Mouse (Mus musculus): ENCODE data around the gene D16Ertd472e. TPM values are rescaled to one million over a fixed set of nuclear protein-coding genes. Genes with fewer than 3 reads are reported as not detected.

Gene D16Ertd472e
- polyA plus RNA-seq (2015; fragmentation: Nextera tagmentation; extraction: Ambion mirVana): 5.3 and 5.7 TPM in 2 replicates

- Histone ChIP-seq H3K27me3 (replicated peaks; ENCODE audit: control insufficient read depth, insufficient read depth, low read length) (no peaks in the 10 kb centered on the region), H3K9ac (ENCODE audit: low read depth, low read length) (peak within 1 kb of the TSS; percentile 85), H3K4me3 (ENCODE audit: low read length) (peak within 1 kb of the TSS; percentile 67), H3K4me2 (ENCODE audit: low read depth, low read length) (peak within 1 kb of the TSS; percentile 73), H3K9me3 (ENCODE audit: control insufficient read depth, low read length) (no peaks in the 10 kb centered on the region), H3K36me3 (ENCODE audit: control insufficient read depth, insufficient read depth, low read length) (no peaks in the 10 kb centered on the region), H3K4me1 (ENCODE audit: control insufficient read depth, insufficient read depth, low read length) (peaks cover 11% of the 10 kb centered on the region), H3K27ac (ENCODE audit: low read length) (peak within 1 kb of the TSS; percentile 85)
- ATAC-seq: peak; percentile 99
- under 1% methylated on average over 68 of the region's 70 CpGs for WGBS
Observed at GRCm38 (mm10) chr16:78576478-78577084, at the start of gene D16Ertd472e. TSS of gene D16Ertd472e (minus strand) at chr16:78576708.

GRCm38 (mm10) chr16:78622755-78623154 is 46.2 kb upstream of the D16Ertd472e start:
- H3K4me3 ChIP-seq (ENCODE audit: low read length): no peak overlapping the region
- H3K36me3 ChIP-seq (ENCODE audit: control insufficient read depth, insufficient read depth, low read length): no peaks in the 10 kb centered on the region
- H3K9me3 ChIP-seq (ENCODE audit: control insufficient read depth, low read length): no peaks in the 10 kb centered on the region
- no peak overlapping the region for H3K27ac ChIP-seq (ENCODE audit: low read length)
- ATAC-seq: no peak
- no peaks in the 10 kb centered on the region for H3K27me3 ChIP-seq (replicated peaks; ENCODE audit: control insufficient read depth, insufficient read depth, low read length)
- H3K4me1 ChIP-seq (ENCODE audit: control insufficient read depth, insufficient read depth, low read length): no peaks in the 10 kb centered on the region
- 32% methylated on average over 5 of the region's 5 CpGs for WGBS
- no peak overlapping the region for H3K4me2 ChIP-seq (ENCODE audit: low read depth, low read length)
- no peak overlapping the region for H3K9ac ChIP-seq (ENCODE audit: low read depth, low read length)

GRCm38 (mm10) chr16:78619386-78619785 is 42.9 kb upstream of the D16Ertd472e start:
- peak; percentile 91 for ATAC-seq
- Histone ChIP-seq H3K27me3 (replicated peaks; ENCODE audit: control insufficient read depth, insufficient read depth, low read length) (no peaks in the 10 kb centered on the region), H3K9me3 (ENCODE audit: control insufficient read depth, low read length) (no peaks in the 10 kb centered on the region), H3K4me2 (ENCODE audit: low read depth, low read length) (no peak overlapping the region), H3K4me1 (ENCODE audit: control insufficient read depth, insufficient read depth, low read length) (no peaks in the 10 kb centered on the region), H3K27ac (ENCODE audit: low read length) (no peak overlapping the region), H3K9ac (ENCODE audit: low read depth, low read length) (no peak overlapping the region), H3K36me3 (ENCODE audit: control insufficient read depth, insufficient read depth, low read length) (no peaks in the 10 kb centered on the region), H3K4me3 (ENCODE audit: low read length) (no peak overlapping the region)
- WGBS: 61% methylated on average over 5 of the region's 5 CpGs

GRCm38 (mm10) chr16:78617757-78618532 is 41.4 kb upstream of the D16Ertd472e start:
- no peaks in the 10 kb centered on the region for H3K4me1 ChIP-seq (ENCODE audit: control insufficient read depth, insufficient read depth, low read length)
- H3K36me3 ChIP-seq (ENCODE audit: control insufficient read depth, insufficient read depth, low read length): no peaks in the 10 kb centered on the region
- no peak overlapping the region for H3K4me3 ChIP-seq (ENCODE audit: low read length)
- H3K27ac ChIP-seq (ENCODE audit: low read length): no peak overlapping the region
- no peak for ATAC-seq
- H3K27me3 ChIP-seq (replicated peaks; ENCODE audit: control insufficient read depth, insufficient read depth, low read length): no peaks in the 10 kb centered on the region
- WGBS: 82% methylated on average over 11 of the region's 11 CpGs
- H3K9ac ChIP-seq (ENCODE audit: low read depth, low read length): no peak overlapping the region
- H3K4me2 ChIP-seq (ENCODE audit: low read depth, low read length): no peak overlapping the region
- H3K9me3 ChIP-seq (ENCODE audit: control insufficient read depth, low read length): no peaks in the 10 kb centered on the region

- H3K9me3 ChIP-seq (ENCODE audit: control insufficient read depth, low read length): peaks cover 5% of the 10 kb centered on the region; the same call in 1 of the 2 replicates
- no peaks in the 10 kb centered on the region for H3K36me3 ChIP-seq (ENCODE audit: control insufficient read depth, insufficient read depth, low read length)
- 41% methylated on average over 4 of the region's 4 CpGs for WGBS
- H3K4me1 ChIP-seq (ENCODE audit: control insufficient read depth, insufficient read depth, low read length): no peaks in the 10 kb centered on the region
- no peak overlapping the region for H3K9ac ChIP-seq (ENCODE audit: low read depth, low read length)
- no peak overlapping the region for H3K27ac ChIP-seq (ENCODE audit: low read length)
- H3K27me3 ChIP-seq (replicated peaks; ENCODE audit: control insufficient read depth, insufficient read depth, low read length): no peaks in the 10 kb centered on the region
- H3K4me3 ChIP-seq (ENCODE audit: low read length): no peak overlapping the region
- no peak overlapping the region for H3K4me2 ChIP-seq (ENCODE audit: low read depth, low read length)
- no peak for ATAC-seq
Observed at GRCm38 (mm10) chr16:78606202-78606601, 29.7 kb upstream of the D16Ertd472e start.

GRCm38 (mm10) chr16:78598919-78599318 is 22.4 kb upstream of the D16Ertd472e start:
- no peak overlapping the region for H3K4me3 ChIP-seq (ENCODE audit: low read length)
- H3K9ac ChIP-seq (ENCODE audit: low read depth, low read length): no peak overlapping the region
- H3K27ac ChIP-seq (ENCODE audit: low read length): no peak overlapping the region
- H3K9me3 ChIP-seq (ENCODE audit: control insufficient read depth, low read length): peaks cover 5% of the 10 kb centered on the region; the same call in 1 of the 2 replicates
- no peak for ATAC-seq
- H3K27me3 ChIP-seq (replicated peaks; ENCODE audit: control insufficient read depth, insufficient read depth, low read length): no peaks in the 10 kb centered on the region
- no peaks in the 10 kb centered on the region for H3K36me3 ChIP-seq (ENCODE audit: control insufficient read depth, insufficient read depth, low read length)
- no peaks in the 10 kb centered on the region for H3K4me1 ChIP-seq (ENCODE audit: control insufficient read depth, insufficient read depth, low read length)
- WGBS: 84% methylated on average over 1 of the region's 1 CpGs
- no peak overlapping the region for H3K4me2 ChIP-seq (ENCODE audit: low read depth, low read length)

GRCm38 (mm10) chr16:78596381-78596780 is 19.9 kb upstream of the D16Ertd472e start:
- Histone ChIP-seq H3K9me3 (ENCODE audit: control insufficient read depth, low read length) (no peaks in the 10 kb centered on the region), H3K27ac (ENCODE audit: low read length) (no peak overlapping the region), H3K27me3 (replicated peaks; ENCODE audit: control insufficient read depth, insufficient read depth, low read length) (no peaks in the 10 kb centered on the region), H3K4me1 (ENCODE audit: control insufficient read depth, insufficient read depth, low read length) (no peaks in the 10 kb centered on the region), H3K4me3 (ENCODE audit: low read length) (no peak overlapping the region), H3K36me3 (ENCODE audit: control insufficient read depth, insufficient read depth, low read length) (no peaks in the 10 kb centered on the region), H3K4me2 (ENCODE audit: low read depth, low read length) (no peak overlapping the region), H3K9ac (ENCODE audit: low read depth, low read length) (no peak overlapping the region)
- ATAC-seq: no peak
- 46% methylated on average over 2 of the region's 2 CpGs for WGBS

- Histone ChIP-seq H3K36me3 (ENCODE audit: control insufficient read depth, insufficient read depth, low read length) (no peaks in the 10 kb centered on the region), H3K4me1 (ENCODE audit: control insufficient read depth, insufficient read depth, low read length) (no peaks in the 10 kb centered on the region), H3K9me3 (ENCODE audit: control insufficient read depth, low read length) (no peaks in the 10 kb centered on the region), H3K9ac (ENCODE audit: low read depth, low read length) (no peak overlapping the region), H3K27ac (ENCODE audit: low read length) (no peak overlapping the region), H3K4me2 (ENCODE audit: low read depth, low read length) (no peak overlapping the region), H3K27me3 (replicated peaks; ENCODE audit: control insufficient read depth, insufficient read depth, low read length) (no peaks in the 10 kb centered on the region), H3K4me3 (ENCODE audit: low read length) (no peak overlapping the region)
- ATAC-seq: no peak
- 89% methylated on average over 7 of the region's 7 CpGs for WGBS
Observed at GRCm38 (mm10) chr16:78595821-78596220, 19.3 kb upstream of the D16Ertd472e start.

GRCm38 (mm10) chr16:78594154-78594553 is 17.6 kb upstream of the D16Ertd472e start:
- Histone ChIP-seq H3K9ac (ENCODE audit: low read depth, low read length) (no peak overlapping the region), H3K36me3 (ENCODE audit: control insufficient read depth, insufficient read depth, low read length) (no peaks in the 10 kb centered on the region), H3K27me3 (replicated peaks; ENCODE audit: control insufficient read depth, insufficient read depth, low read length) (no peaks in the 10 kb centered on the region), H3K9me3 (ENCODE audit: control insufficient read depth, low read length) (no peaks in the 10 kb centered on the region), H3K4me1 (ENCODE audit: control insufficient read depth, insufficient read depth, low read length) (no peaks in the 10 kb centered on the region), H3K4me2 (ENCODE audit: low read depth, low read length) (no peak overlapping the region), H3K4me3 (ENCODE audit: low read length) (no peak overlapping the region), H3K27ac (ENCODE audit: low read length) (no peak overlapping the region)
- 46% methylated on average over 3 of the region's 3 CpGs for WGBS
- no peak for ATAC-seq
